Mouse (Mus musculus) spleen, adult 18-20 months (tissue): Measurements from ENCODE around the gene Arid3a.
A peak's percentile ranks its signal among the peaks of the same experiment; 100 is the strongest.
"Not testable (repeated sequence)": the region's sequence is repeated elsewhere in the genome, so short reads cannot be mapped to it uniquely, and the experiment has no call there.

ENCODE experiments used
- DNase-seq, 2 experiments: peaks; one replicate each; pipeline ENCODE4 v3.0.0; 2022; ENCODE audit warnings: mixed read lengths in 2 of 2

The Arid3a gene

DNA sequence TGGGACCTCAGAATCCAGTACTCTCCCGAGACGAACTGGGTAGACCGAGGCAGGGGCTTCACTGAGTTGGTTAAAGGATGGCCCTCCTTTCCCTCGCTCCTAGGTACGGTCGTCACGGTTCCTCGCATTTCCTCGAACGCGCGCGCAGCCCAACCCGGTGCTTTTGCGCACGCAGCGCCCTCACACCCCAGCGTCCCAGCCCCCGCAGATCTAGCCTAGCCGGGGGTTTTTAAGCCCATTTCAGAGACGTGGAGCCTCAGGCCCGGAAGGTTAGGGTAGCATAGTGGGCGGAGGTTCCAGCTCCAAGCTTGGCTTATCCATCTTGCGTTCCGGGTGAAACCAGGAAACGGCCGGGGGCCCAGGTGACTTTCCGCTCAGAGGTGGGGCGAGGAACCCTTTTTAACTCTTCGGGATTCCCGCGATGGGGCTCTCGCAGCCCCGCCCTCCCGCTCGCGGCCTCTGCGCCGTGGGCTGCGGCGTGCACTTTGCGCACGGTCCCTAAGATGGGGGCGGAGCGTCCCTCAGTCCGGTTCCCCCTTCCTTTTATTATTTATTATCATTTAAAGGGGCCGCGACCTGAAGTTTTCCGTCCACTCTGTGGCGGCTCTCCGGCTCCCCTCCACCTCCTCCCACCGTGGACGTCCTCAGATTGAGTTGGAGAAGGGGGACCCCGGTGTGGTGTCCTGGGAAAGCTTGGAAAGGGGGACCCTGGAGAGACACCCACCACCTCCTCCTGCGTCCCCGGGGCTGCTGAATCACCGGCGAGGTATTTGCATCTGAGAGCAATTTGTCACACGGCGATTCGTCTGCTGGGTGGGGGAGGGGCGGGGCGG lies at the start of gene Arid3a:
Gene Arid3a, plus strand, starts transcription at position 553 of the 833 bp plus-strand sequence.
- DNase-seq: peak; percentile 81 to 90

DNA sequence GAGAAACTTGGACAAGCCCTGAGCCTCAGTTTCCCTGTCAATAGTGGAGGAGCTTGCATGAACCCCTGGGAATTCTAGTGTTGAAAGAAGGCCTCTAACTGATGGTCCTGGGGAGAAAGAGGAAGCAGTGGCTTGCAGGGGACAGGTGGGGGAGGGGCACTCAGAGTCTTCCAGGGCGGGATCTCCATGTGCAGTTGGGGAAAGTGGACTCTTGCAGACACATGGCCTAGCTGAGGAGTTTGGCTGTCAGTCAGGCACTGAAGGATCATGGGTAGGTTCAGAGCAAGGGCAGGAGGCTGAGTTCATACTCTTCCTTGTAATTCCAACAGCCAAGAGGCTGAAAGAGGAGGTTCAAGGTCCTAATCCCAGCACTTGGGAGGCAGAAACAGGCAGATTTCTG lies 49.7 kb upstream of the Arid3a start:
- peak in 1 of 2 experiments; percentile 49 for DNase-seq

DNA sequence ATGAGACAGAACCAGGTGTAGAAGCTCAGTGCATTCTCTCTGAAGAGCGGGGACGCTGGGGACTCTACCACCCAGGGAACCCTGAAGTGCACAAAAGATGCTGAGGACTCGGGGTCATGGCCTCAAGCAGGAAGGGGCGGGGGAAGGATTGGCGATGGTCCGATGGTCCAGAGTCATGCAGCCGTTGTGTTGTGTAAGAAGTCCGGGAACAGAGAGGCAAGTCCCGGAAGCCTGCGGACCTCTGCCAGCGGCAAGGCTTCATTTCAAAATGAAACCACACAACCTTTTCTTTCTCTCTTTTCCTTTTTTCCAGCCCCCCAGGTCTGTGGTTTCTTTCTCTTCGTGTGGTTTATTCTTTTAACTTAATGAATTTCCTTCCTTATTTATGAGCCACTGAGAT lies 49.1 kb upstream of the Arid3a start:
- DNase-seq: no peak

DNA sequence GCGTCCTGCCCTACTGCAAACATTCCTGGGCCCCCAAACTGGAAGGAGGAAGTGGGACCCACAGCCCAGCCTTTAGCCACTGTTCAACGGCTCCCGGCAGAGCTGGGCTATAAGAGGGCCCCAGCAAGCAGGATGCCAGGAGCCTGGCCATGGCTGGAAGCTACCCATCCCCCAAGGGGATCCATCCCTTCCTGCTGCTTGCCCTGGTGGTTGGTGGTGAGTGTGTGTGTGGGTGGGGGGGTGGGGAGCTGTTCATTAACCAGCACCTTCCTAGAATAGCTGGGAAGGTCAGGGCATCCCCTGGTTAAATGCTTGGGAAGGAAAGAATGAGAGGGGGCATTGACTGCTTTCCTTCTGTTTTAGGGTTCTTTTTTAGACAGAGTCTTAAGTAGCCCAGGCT lies 47.3 kb upstream of the Arid3a start:
- no peak for DNase-seq

DNA sequence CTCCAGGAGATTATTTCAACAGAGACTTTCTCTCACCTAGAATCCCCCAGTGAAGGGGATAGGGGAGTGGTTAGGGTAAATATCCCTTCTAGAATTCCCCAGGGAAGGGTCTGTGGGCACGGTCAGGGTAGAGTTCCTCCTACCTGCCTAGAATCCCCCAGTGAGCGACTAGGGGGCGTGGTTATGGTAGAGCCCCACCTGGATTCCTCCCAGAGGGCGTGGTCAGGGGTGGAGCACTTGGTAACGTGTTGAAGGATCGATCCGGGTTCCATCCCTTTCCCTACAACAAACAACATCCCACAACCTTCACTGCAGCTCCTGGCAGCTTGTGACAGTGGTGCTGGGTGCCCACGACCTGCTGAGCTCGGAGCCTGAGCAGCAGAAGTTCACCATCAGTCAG lies 46.1 kb upstream of the Arid3a start:
- DNase-seq: no peak

DNA sequence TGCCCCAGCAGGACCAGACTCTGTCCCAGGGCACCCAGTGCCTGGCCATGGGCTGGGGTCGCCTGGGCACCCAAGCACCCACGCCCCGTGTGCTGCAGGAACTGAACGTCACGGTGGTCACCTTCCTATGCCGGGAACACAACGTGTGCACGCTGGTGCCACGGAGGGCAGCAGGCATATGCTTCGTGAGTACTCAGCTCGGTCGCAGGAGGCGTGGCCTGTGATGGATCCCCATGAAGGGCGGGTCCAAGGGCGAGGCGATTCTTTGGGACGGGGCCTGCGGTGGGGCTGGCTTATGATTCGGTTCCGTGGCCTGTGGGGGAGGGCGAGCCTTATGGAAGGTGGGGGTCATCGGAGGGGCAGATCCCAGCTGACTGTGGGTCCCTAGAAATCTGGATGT lies 44.9 kb upstream of the Arid3a start:
- DNase-seq: no peak

DNA sequence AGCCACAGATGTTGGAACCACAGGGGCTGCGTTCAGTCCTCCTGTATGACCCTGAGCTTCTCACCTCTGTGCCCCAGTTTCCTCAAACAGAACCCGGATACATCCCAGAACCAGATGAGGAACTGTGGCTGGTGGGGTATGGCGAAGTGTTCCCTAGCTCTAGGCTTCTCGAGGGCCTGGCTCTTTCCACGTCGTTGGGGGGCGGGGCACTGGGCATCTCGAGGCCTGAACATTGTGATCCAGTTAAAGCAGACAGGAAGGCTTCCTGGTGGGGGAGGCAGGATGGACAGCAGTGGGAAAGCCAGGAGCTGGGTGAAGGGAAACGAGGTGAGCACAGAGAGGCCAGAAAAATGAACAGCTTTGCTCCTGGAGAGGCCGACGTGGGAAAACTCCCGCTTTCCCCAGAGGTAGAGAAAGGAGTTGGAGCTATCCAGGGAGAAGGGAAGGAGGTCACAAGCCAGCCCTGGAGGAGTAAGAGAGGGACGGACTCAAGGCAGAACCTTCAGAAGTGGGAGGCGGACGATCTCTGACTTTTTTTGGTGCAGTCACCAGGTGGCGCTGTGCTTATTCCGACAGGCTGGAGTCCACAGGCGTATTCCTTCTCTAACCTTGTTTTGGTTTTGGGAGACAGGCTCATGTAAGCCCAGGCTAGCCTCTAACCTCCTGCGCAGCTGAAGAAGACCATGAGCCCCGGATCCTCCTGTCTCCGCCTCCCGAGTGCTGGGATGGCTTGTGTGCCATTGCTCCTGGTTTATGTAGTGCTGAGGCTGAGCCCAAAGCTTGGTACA lies 43.4 kb upstream of the Arid3a start:
- peak; percentile 49 to 77 for DNase-seq

DNA sequence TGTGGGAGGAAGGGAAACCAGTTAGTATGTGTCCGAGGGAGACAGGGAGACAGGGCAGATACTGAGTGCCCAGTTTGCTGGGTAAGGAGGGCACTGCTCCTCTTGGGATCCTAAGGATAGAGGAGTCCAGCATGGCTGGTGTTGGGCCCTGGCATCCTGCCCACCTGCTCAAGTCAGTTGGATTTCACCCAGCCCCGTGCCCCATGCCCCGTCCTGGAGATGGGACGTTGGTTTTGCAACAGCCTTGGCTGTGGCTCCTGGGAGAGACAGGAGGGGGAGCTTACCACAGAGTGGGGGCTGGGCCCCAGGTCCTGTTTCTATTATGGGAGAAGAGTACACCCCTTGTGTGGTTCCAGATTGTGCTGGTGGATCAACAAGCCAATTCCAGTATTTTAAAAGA lies 42.4 kb upstream of the Arid3a start:
- no peak for DNase-seq

DNA sequence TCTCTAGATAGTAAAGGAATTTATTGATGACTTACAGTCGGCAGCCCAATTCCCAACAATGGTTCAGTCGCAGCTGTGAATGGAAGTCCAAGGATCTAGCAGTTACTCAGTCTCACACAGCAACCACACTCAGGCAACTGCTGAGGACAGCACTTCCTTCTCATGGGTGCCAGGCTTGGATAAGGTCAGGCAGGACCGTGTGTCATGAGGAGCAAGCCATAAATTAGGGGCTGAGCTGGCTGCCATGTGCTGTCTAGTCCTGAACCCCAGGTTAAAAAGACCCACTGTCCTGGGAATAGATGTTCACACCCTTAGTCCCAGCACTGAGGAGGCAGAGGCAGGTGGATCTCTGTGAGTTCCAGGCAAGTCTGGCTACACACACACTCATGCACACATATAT lies 41.9 kb upstream of the Arid3a start:
- DNase-seq: not testable (repeated sequence)

DNA sequence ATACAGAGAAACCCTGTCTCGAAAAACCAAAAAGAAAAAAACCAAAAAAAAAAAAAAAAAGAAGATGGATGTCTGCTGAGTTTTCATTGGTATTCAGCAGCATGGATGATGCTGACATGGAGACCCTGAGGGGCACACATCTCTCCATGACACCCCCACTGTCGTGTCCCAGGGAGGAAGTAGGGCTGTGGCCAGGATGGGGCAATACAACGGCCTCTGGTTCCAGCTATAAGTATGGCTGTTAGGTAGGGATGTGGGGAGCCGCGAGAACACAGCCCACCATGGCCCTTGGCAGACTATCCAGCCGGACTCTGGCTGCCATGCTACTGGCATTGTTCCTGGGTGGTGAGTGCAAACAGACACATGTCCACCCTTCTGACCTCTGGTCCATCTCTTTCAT lies 40.8 kb upstream of the Arid3a start, which contains the start of gene Elane:
Gene Elane, plus strand, starts transcription at position 194 of the 400 bp plus-strand sequence.
- no peak for DNase-seq

DNA sequence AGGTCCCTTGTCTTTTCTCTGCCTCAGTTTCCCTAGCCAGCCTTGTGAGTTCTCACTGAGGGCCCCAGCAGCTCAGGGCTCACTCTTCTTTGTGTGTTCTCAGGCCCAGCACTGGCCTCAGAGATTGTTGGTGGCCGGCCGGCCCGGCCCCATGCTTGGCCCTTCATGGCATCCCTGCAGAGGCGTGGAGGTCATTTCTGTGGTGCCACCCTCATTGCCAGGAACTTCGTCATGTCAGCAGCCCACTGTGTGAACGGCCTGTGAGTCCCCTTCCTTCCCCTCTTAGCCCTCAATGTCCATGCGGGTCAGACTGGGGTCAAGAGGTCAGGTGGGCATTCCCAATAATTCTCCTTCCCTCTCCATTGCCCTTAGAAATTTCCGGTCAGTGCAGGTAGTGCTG lies 40.2 kb upstream of the Arid3a start:
- no peak for DNase-seq

DNA sequence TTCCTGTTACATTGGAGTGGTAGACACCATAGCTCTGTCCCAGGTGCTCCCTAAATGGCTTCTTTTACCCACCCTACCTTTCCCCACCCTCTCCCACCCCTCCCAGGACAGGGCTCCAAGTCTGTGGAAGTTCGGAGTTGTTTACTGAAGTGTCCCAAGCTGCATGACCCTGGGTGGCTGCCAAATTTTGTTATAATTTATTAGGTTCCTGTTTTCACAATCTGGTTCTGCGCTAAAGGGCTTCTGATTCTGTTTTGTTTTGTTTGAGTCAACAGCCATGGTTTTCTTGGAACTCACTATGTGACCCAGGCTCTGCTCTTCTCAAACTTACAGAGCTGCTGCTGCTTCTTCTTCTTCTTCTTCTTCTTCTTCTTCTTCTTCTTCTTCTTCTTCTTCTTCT lies 37.5 kb upstream of the Arid3a start:
- no peak for DNase-seq

DNA sequence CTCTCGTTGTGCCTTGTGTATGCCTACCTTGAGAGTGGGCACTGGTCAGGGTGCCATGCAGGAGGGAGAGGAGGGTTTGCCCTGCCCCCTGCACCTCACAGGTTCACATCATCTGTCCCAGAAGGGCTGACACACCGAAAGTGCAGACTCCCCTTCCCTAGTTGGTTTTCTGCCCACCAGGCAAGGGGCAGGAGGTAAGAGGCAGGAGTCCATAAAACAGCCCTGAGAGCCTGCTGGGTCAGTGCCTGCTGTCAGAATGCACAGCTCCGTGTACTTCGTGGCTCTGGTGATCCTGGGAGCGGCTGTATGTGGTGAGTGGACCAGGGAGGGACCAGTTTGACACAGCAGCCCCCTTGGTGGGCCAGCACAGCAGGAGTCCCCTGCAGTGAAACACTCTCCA lies 36.2 kb upstream of the Arid3a start, which contains the start of gene Cfd:
Gene Cfd, plus strand, starts transcription at position 184 of the 400 bp plus-strand sequence.
- DNase-seq: no peak

DNA sequence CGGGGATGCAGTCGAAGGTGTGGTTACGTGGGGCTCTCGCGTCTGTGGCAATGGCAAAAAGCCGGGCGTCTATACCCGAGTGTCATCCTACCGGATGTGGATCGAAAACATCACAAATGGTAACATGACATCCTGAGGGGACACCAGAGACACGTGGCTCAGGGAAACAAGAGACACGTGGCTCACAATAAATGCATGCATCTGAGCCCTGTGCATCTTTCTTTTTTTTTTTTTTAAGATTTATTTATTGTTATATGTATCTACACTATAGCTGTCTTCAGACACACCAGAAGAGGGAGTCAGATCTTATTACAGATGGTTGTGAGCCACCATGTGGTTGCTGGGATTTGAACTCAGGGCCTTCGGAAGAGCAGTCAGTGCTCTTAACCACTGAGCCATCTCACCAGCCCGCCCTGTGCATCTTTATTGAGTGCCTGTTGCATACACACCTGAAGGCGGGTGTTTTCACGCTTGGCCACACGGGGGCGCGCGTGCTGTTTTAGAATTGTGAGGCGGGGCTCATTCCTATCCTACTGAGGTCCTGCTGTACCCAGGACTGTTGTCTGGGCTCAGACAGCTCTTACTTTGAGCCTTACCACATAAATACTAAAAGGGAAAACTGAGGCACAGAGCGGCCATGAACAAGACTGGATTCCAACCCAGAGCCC lies 34.3 kb upstream of the Arid3a start:
- peak; percentile 64 to 79 for DNase-seq

DNA sequence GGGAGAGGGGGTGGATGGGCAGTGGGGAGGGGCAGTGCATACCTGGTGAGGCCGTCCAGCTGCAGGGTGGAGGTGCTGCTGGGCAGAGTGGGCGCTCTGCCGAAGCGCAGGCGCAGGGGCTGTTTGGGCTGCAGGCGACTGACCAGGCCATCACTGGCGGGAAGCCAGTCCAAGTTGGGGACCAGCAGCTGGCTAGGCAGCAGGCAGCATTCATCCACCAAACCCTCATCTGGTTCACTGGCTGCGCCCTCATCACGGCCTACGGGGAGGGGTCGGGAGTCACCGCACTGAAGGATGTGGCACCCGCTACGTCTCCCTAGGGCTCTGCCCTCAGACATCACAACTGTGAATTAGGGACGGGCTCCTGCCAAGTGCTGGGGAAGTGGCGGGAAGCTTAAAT lies 30.5 kb upstream of the Arid3a start:
- DNase-seq: no peak

DNA sequence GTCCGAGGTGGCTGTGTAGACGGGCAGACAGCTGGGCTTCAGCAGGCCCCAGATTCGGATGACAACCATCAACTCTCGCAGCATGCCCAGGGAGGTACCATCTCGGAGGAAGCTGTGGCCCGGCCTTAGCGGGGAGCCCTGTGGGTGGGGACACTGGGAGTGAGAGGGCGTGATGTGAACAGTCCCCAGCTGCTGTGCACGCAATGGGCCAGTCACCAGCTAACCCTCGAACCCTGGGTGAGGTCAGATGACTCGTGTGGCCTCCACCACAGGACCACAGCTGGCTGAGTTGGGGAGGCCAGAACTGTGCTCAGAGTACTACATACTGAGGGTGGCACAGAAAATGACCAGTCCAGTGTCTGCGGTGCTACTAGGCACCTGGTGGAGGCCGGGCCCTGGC lies 30.0 kb upstream of the Arid3a start:
- no peak for DNase-seq

DNA sequence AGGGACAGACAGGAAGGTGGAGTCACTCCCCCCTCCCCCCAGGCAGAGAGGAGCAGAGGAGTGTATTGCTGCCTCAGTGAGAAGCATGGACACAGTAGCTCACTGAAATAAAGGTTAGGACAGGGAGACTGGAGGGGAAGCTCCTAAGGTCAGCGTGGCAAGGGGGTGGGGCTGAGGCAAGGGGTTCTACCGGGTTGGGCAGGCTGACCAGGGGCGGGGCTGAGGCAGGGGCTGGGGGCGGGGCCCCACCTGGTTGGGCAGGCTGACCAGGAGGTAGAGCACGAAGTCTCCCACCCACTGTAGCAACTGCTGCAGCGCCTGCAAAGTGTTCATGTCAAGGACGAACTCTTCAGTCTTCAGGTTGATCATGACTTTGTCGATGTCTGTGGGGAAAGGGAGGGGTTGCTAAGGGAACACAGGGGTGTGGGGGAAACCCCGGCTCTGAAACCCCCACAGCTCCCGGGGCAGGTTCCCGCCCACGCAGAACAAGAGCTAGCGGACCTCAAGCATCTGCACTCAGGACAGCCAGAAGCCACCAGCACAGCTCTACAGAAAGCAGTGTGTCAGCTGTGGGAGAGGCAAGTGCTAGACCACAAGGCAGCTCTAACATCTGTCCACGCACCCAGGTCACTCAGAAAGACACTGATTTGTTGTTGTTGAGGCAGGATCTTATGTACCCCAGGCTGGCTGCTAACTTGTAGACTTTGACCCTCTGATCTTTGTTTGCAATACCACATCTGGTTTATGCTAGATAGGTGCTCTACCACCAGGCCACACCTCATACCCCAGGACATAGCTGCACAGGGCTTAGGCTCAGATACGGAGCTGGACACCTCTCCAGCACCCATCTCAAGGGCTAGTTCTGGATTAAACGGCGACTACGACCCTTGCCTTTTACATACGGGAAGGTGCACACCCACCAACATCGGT lies 29.3 kb upstream of the Arid3a start:
- no peak for DNase-seq

DNA sequence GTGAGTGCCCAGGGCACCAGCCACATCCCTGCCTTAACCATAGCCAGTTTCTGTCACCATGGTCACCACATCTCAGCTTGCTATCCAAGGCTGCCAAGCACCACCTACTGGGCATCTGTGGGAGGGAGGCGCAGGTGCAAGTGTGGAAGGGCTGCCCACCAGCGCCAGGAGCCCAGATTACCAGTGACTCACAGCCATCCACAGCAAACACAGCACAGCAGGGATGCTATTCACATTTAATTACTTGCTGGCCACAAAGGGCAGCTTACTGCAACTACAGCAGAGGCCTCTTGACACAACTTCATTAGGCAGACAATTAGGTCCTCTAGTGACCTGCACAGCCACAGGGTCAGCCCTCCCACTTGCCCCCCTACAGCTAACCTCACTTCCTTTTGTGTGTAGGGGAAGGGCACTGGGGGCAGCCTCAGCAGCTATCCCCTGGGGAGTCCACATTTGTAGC lies 25.9 kb upstream of the Arid3a start:
- DNase-seq: no peak

DNA sequence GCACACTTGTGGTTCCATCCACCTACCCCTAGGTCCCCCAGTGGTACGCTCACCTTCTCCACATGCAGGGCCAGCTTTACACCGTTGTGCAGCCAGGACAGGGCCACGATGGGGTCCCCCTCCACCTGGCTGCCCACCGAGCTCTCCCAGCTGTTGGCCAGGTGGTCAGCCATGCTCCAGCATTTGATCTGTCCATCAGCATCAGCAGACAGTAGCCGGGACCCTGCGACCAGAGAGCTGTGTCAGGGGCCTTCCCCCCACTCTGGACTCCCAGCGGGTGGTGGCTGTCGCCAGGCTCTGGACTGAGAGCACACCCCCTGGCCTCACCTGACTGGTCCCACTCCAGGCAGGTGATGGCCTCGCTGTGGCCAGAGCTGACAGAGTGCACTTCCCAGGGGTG lies 20.1 kb upstream of the Arid3a start:
- DNase-seq: no peak

DNA sequence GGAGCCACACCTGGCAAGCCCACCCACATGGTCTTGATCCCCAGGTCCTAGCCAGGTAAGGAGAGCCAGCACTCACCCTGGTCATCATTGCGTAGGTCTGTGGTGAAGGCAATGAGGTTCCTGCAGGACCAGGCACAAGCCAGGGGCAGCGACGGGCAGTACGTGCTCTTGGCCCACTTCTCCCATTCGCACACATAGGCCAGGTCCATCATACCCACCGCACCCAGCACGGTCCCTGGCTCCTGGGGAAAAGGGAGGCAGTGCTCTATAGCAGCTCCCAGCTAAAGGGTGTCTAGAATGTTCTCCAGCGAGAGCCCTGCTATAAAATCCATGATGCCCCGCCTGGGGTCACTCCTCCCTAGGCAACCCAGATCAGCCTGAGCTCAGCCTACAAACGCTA lies 19.4 kb upstream of the Arid3a start:
- no peak for DNase-seq

DNA sequence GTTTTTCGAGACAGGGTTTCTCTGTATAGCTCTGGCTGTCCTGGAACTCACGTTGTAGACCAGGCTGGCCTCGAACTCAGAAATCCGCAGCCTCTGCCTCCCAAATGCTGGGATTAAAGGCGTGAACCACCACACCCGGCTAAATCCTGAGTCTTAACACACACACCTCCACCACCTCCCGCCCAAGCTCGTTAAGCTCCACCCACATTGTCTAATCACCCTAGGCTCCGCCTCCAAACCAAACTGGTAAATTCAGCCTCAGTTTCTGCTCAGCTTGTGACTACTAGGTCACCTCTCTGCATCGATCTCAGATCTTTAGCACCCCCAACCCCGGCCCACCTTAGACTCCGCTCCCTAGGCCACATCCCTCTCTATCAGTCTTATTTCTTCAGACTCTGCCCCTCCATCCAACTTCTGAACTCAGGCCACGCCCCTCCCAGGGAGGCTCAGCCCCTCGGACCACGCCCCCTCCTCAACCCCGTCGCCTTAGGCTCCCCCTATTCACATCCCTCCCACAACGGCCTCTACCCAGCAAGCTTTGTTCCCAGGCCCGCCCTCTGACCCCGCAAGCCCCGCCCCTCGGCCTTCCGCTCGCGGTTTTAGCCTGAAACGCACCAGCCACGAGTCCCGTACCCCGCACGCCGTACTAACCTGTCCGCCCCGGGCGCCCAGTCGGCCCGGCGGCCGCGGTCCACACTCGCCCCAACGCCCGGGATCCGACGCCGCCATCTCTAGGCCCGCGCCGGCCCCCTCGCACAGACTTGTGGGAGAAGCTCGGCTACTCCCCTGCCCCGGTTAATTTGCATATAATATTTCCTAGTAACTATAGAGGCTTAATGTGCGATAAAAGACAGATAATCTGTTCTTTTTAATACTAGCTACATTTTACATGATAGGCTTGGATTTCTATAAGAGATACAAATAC lies 18.4 kb upstream of the Arid3a start, which contains the start of gene Med16:
Gene Med16, minus strand, starts transcription at position 757 of the 925 bp plus-strand sequence.
- peak; percentile 96 to 97 for DNase-seq
